Mouse (Mus musculus) inflammation-experienced regulatory T-cells, adult 6 months (primary cell): ENCODE measurements around the gene Metap2. TPM values are rescaled to one million over a fixed set of nuclear protein-coding genes. Genes with fewer than 3 reads are reported as not detected.

ENCODE experiments used
- ATAC-seq: one replicate; pipeline ENCODE4 v1.8.0; 2017
- polyA plus RNA-seq, 3 experiments: library from polyadenylated mRNA; unstranded; fragments of 100-300 nt; shearing (Covaris generic); gene quantifications; one replicate each; pipeline ENCODE4 v1.2.1; 2017

The Metap2 gene
- polyA plus RNA-seq = 100 to 1,000 TPM; 177 to 252 (median 239) TPM

- ATAC-seq = no peak
These were observed at the start of gene Metap2 for GRCm38 (mm10) chr10:93897043-93897646. Gene Metap2 (minus strand): TSS chr10:93897093.

- no peak for ATAC-seq
These were observed 49.1 kb upstream of the Metap2 start for GRCm38 (mm10) chr10:93945843-93946499.

- no peak for ATAC-seq
These were observed 48.5 kb upstream of the Metap2 start for GRCm38 (mm10) chr10:93945364-93945763.

- no peak for ATAC-seq
These were observed 47.3 kb upstream of the Metap2 start for GRCm38 (mm10) chr10:93944241-93944640.

GRCm38 (mm10) chr10:93940279-93940678 is 43.4 kb upstream of the Metap2 start:
- ATAC-seq = no peak

GRCm38 (mm10) chr10:93939676-93940075 is 42.8 kb upstream of the Metap2 start:
- ATAC-seq = no peak

GRCm38 (mm10) chr10:93938844-93939271 is 42.0 kb upstream of the Metap2 start:
- ATAC-seq = peak; percentile 75

GRCm38 (mm10) chr10:93933980-93934379 is 37.1 kb upstream of the Metap2 start:
- no peak for ATAC-seq

- ATAC-seq = peak; percentile 67
These were observed 36.0 kb upstream of the Metap2 start for GRCm38 (mm10) chr10:93932861-93933260.

- ATAC-seq = no peak
These were observed 35.1 kb upstream of the Metap2 start for GRCm38 (mm10) chr10:93932020-93932419.

GRCm38 (mm10) chr10:93931431-93931830 is 34.5 kb upstream of the Metap2 start:
- no peak for ATAC-seq

- no peak for ATAC-seq
These were observed 33.4 kb upstream of the Metap2 start for GRCm38 (mm10) chr10:93930236-93930824.

- no peak for ATAC-seq
These were observed 27.8 kb upstream of the Metap2 start for GRCm38 (mm10) chr10:93924666-93925065.

- ATAC-seq = no peak
These were observed 24.3 kb upstream of the Metap2 start for GRCm38 (mm10) chr10:93921160-93921559.

- ATAC-seq = no peak
These were observed 22.3 kb upstream of the Metap2 start for GRCm38 (mm10) chr10:93919227-93919626.

GRCm38 (mm10) chr10:93918701-93919100 is 21.8 kb upstream of the Metap2 start:
- no peak for ATAC-seq

GRCm38 (mm10) chr10:93918087-93918486 is 21.2 kb upstream of the Metap2 start:
- ATAC-seq = no peak

GRCm38 (mm10) chr10:93916778-93917177 is 19.9 kb upstream of the Metap2 start:
- ATAC-seq = no peak

GRCm38 (mm10) chr10:93915531-93916275 is 18.8 kb upstream of the Metap2 start:
- ATAC-seq = no peak

GRCm38 (mm10) chr10:93913525-93913924 is 16.6 kb upstream of the Metap2 start:
- ATAC-seq = no peak

- no peak for ATAC-seq
These were observed 16.0 kb upstream of the Metap2 start for GRCm38 (mm10) chr10:93912917-93913316.

GRCm38 (mm10) chr10:93912136-93912855 is 15.4 kb upstream of the Metap2 start:
- ATAC-seq = no peak

GRCm38 (mm10) chr10:93911326-93911725 is 14.4 kb upstream of the Metap2 start:
- no peak for ATAC-seq
